Mouse (Mus musculus): ENCODE measurements around the gene Kcnmb3.

DNA sequence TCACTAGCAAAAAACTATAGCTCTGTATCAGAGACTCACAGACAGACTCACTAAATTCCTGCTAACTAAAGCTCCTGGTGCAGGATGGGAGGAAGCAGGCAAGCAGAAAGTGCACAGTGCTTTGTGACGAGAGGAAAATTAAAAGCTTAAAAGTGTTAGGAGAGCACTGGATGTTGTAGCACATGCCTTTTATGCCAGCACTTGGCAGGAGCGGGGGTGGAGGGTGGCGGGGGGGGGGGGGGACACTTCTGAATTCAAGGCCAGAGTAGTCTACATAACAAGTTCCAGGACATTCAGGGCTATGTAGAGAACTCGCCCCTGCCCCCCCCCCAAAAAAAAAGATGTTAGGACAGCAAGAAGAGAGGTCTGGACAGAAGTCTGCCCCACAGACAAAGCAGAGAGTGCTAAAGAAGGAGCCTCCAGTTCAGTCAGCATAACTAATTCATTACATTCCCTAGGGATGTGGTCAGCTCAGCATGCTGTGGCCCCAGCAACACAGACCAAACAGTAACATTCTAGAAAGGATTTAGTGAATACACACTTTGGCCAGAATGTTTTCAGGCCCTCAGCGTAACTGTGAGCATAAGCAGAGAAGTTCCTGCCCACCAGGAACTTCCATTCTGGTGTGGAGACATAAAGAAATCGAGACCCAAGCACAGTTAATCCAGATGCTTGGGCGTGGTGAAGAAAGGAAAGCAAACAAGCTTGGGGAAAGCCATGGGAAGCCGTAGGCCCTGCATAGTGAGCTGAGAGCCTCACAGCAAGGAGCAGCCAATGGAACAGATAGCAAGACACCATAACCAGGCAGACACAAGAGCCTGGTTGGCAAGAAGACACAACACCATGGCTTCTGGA is 4.1 kb upstream of the Kcnmb3 start:
- no peak for TF ChIP-seq EP300 (IDR thresholded peaks at IDR 0.05; ENCODE audit: low read depth)
- no peak for TF ChIP-seq CTCF (IDR thresholded peaks at IDR 0.05; ENCODE audit: low read depth)

Measured in liver, embryonic 14.5 days (tissue).